Mouse (Mus musculus) kidney, embryonic 16.5 days (tissue): ENCODE measurements around the gene Dhfr. TPM values are rescaled to one million over a fixed set of nuclear protein-coding genes. Genes with fewer than 3 reads are reported as not detected.
"Not testable (repeated sequence)": the region's sequence is repeated elsewhere in the genome, so short reads cannot be mapped to it uniquely, and the experiment has no call there.

Experiments used
- ATAC-seq: fragments of 200-750 bp; cut with Nextera tagmentation; 2 replicates; pipeline ENCODE4 v1.8.0; 2017; ENCODE audit warnings: moderate TSS enrichment; ENCODE audit not compliant: low FRiP score, low TSS enrichment
- H3K27ac ChIP-seq: fragments of 300-500 bp; sonication (generic); 2 replicates; pipeline ENCODE4 v1.5.1; 2014; ENCODE audit warnings: low read length
- H3K27me3 ChIP-seq: fragments of 300-500 bp; sonication (generic); 2 replicates; pipeline ENCODE4 v1.6.1; 2014; ENCODE audit warnings: low read length, control low read depth, mixed read lengths; ENCODE audit not compliant: insufficient read depth
- H3K36me3 ChIP-seq: fragments of 300-500 bp; sonication (generic); 2 replicates; pipeline ENCODE4 v1.6.1; 2014; ENCODE audit warnings: low read length, control low read depth, mixed read lengths; ENCODE audit not compliant: insufficient read depth
- H3K4me1 ChIP-seq: fragments of 300-500 bp; sonication (generic); 2 replicates; pipeline ENCODE4 v1.6.1; 2014; ENCODE audit warnings: low read length, control low read depth, mixed read lengths; ENCODE audit not compliant: insufficient read depth
- H3K4me2 ChIP-seq: fragments of 300-500 bp; sonication (generic); replicated peaks from 2 replicates; pipeline ENCODE4 v1.6.1; 2014; ENCODE audit warnings: low read depth, low read length
- H3K4me3 ChIP-seq: fragments of 300-500 bp; sonication (generic); 2 replicates; pipeline ENCODE4 v1.5.1; 2014; ENCODE audit warnings: mild to moderate bottlenecking, low read length
- H3K9ac ChIP-seq: fragments of 300-500 bp; sonication (generic); replicated peaks from 2 replicates; pipeline ENCODE4 v1.6.1; 2014; ENCODE audit warnings: low read length
- H3K9me3 ChIP-seq: fragments of 300-500 bp; sonication (generic); 2 replicates; pipeline ENCODE4 v1.6.1; 2016; ENCODE audit warnings: low read length, control low read depth
- WGBS: fragments of 180-500 bp; shearing (Covaris S2); extraction: QIAGEN DNeasy Blood & Tissue Kit; methylation state at CpG from one replicate; pipeline ENCODE4 v1.1.7; 2014; 5-methylcytosine and 5-hydroxymethylcytosine counted together
- polyA plus RNA-seq: library from polyadenylated mRNA; unstranded; fragments of >200 nt; fragmentation: Nextera tagmentation; extraction: Ambion mirVana; gene quantifications from 2 replicates; pipeline ENCODE4 v1.2.1, GENCODE M21; 2015

Gene Dhfr
- polyA plus RNA-seq, 1 experiment from 2014 or later, result 21.0 TPM

DNA sequence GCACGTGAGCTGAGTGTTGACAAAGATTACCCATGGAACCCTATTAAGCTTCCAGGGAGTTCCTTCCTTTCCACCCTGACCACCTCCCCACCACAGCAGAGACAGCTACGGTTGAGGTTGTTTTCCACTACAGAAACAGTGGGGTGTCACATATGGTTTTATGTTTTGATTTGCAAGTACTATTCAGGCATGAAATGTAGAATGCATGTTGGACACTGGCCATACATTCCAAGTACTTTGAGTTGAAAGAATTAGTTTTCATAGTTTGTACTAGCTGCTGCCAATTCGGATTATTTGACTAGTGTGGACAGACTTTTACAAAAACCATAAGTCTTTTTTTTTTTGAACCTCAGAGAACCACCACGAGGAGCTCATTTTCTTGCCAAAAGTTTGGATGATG lies 10.8 kb downstream of the Dhfr start:
- ATAC-seq, result no peak
- H3K36me3 ChIP-seq, result peaks cover 40% of the 10 kb centered on the region
- no peak overlapping the region for H3K4me2 ChIP-seq
- WGBS, result 85% methylated on average over 4 of the region's 4 CpGs
- H3K9ac ChIP-seq, result no peak overlapping the region
- 0 out of 2 replicates have a peak, but pooled peaks cover 3% of the 10 kb centered on the region for H3K4me1 ChIP-seq
- H3K4me3 ChIP-seq, result no peak overlapping the region
- H3K9me3 ChIP-seq, result 0 out of 2 replicates have a peak, but pooled peaks cover 3% of the 10 kb centered on the region
- H3K27me3 ChIP-seq, result no peaks in the 10 kb centered on the region
- H3K27ac ChIP-seq, result no peak overlapping the region

GRCm38 (mm10) chr13:92370811-92371210 lies 16.3 kb downstream of the Dhfr start:
- ATAC-seq, result no peak
- Histone ChIP-seq H3K9me3 (0 out of 2 replicates have a peak, but pooled peaks cover 3% of the 10 kb centered on the region), H3K27ac (no peak overlapping the region), H3K4me3 (no peak overlapping the region), H3K4me1 (no peaks in the 10 kb centered on the region), H3K27me3 (no peaks in the 10 kb centered on the region), H3K9ac (no peak overlapping the region), H3K36me3 (peaks cover 30% of the 10 kb centered on the region), H3K4me2 (no peak overlapping the region)
- 95% methylated on average over 3 of the region's 3 CpGs for WGBS

DNA sequence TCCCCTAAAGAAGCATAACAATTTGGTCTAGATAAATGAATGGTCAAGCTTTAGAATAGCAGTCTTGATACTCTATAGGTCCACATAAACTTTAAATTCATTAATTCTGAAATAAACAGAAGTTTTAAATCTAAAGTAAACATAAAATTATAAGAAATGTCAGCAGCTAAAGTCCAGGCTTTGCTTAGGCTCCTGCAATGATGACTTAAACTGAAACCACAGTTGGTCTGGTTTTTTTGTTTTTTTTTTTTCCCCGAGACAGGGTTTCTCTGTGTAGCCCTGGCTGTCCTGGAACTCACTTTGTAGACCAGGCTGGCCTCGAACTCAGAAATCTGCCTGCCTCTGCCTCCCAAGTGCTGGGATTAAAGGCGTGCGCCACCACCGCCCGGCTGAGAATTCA lies 16.9 kb downstream of the Dhfr start:
- not testable (repeated sequence) for H3K4me3 ChIP-seq, H3K9me3 ChIP-seq, H3K9ac ChIP-seq, H3K4me2 ChIP-seq, ATAC-seq, H3K27ac ChIP-seq, H3K27me3 ChIP-seq, H3K4me1 ChIP-seq
- 100% methylated on average over 5 of the region's 6 CpGs for WGBS
- H3K36me3 ChIP-seq, result peaks cover 30% of the 10 kb centered on the region

DNA sequence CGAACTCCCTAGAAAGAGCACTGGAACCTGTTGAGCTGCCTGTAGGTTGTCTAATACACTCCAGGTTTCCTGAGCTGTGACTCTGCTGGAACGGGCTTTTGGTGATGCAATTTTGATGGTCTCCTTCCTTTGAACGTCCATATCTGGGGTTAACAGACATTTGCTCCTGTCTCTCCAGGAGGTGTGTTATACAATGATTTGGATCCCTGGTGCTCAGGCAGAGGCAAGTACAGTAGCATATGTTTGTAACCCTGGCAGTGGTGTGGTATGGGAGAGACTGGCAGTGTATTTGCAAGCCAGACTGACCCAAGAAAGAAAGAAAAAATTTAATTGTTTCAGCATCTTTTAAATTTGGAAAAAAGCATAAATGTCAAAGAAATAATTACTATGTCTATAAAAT lies 32.8 kb downstream of the Dhfr start:
- Histone ChIP-seq H3K36me3 (peaks cover 8% of the 10 kb centered on the region; the same call in 1 of the 2 replicates), H3K9ac (no peak overlapping the region), H3K4me2 (no peak overlapping the region), H3K4me3 (no peak overlapping the region), H3K9me3 (no peaks in the 10 kb centered on the region), H3K27ac (no peak overlapping the region), H3K27me3 (no peaks in the 10 kb centered on the region), H3K4me1 (no peaks in the 10 kb centered on the region)
- WGBS, result 89% methylated on average over 3 of the region's 3 CpGs
- no peak for ATAC-seq

GRCm38 (mm10) chr13:92393047-92393661 lies 38.6 kb downstream of the Dhfr start:
- Histone ChIP-seq H3K9me3 (no peaks in the 10 kb centered on the region), H3K4me1 (no peaks in the 10 kb centered on the region), H3K36me3 (no peaks in the 10 kb centered on the region), H3K4me3 (no peak overlapping the region), H3K9ac (no peak overlapping the region), H3K27ac (no peak overlapping the region), H3K4me2 (no peak overlapping the region), H3K27me3 (no peaks in the 10 kb centered on the region)
- 74% methylated on average over 12 of the region's 12 CpGs for WGBS
- ATAC-seq, result no peak

DNA sequence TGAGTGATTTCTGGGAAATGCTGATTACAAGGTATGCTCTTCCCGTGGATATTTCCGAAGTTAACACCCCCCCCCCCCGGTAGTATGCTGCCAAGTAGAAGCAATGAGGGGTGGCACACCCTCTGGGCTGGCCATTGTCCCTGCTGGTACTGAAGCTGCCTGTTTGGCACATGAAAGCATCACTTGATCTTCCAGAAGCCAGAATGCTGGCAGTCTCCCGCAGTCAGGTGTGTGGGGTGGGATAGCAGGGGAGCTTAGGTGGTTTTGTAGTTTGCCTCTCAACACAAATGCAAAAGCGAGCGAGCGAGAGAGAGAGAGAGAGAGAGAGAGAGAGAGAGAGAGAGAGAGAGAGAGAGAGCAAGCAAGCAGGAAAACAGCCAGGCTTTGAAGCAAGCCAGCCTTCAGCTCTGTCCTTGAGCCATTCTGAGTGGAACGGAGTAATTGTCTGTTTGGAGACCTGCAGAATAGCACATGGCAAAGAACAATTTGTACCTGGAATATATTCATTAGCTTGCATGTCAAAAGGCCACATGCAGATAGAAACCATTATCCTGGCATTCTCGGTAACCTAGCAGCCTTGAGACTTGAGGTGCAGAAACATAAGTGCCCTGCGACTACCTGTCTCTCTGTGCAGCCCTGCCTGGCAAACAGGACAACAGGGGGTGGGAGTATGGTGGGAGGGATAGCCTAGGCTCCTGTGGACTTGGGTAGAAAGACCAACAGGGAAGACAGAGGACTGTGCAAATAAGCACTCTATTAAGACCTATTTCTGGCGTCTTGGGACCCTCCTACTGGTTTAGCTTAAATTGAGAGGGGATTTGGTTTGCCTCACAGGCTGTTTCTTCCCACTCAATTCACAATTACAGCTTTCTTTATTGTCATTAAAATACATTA lies 44.2 kb downstream of the Dhfr start:
- no peak overlapping the region for H3K4me3 ChIP-seq
- no peak overlapping the region for H3K9ac ChIP-seq
- H3K27me3 ChIP-seq, result no peaks in the 10 kb centered on the region
- no peak overlapping the region for H3K4me2 ChIP-seq
- ATAC-seq, result no peak
- H3K36me3 ChIP-seq, result no peaks in the 10 kb centered on the region
- H3K4me1 ChIP-seq, result no peaks in the 10 kb centered on the region
- no peaks in the 10 kb centered on the region for H3K9me3 ChIP-seq
- no peak overlapping the region for H3K27ac ChIP-seq
- 71% methylated on average over 11 of the region's 11 CpGs for WGBS

GRCm38 (mm10) chr13:92402063-92402462 lies 47.5 kb downstream of the Dhfr start:
- Histone ChIP-seq H3K9ac (no peak overlapping the region), H3K4me3 (no peak overlapping the region), H3K4me1 (no peaks in the 10 kb centered on the region), H3K4me2 (no peak overlapping the region), H3K36me3 (no peaks in the 10 kb centered on the region), H3K9me3 (no peaks in the 10 kb centered on the region), H3K27ac (no peak overlapping the region), H3K27me3 (no peaks in the 10 kb centered on the region)
- 34% methylated on average over 2 of the region's 2 CpGs for WGBS
- ATAC-seq, result no peak; the same call in 1 of the 2 replicates

- Histone ChIP-seq H3K9me3 (no peaks in the 10 kb centered on the region), H3K4me3 (no peak overlapping the region), H3K36me3 (no peaks in the 10 kb centered on the region), H3K4me1 (no peaks in the 10 kb centered on the region), H3K27me3 (no peaks in the 10 kb centered on the region), H3K27ac (no peak overlapping the region), H3K9ac (no peak overlapping the region), H3K4me2 (no peak overlapping the region)
- 48% methylated on average over 3 of the region's 3 CpGs for WGBS
- ATAC-seq, result no peak
These were observed 49.0 kb downstream of the Dhfr start for GRCm38 (mm10) chr13:92403496-92403895.

DNA sequence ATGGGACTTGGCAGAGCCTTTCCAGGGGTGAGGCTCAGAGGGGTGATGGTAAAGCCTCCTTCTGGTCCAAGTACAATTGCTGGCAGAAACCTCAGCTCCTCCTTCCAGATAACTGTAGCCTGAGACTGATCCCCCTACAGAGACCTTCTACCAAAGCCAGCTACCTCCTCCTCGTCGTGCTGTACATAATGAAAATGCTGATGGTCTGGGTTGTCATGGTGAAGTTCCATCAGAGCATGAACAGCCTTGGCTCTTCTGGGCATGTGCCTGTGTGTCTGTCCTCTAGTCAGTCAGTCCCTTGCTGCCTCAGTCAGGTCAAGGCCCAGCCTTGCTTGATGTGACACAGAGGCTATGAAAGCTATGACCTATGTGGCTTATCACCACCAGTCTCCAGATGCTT lies 56.0 kb downstream of the Dhfr start:
- H3K4me1 ChIP-seq, result no peaks in the 10 kb centered on the region
- H3K36me3 ChIP-seq, result no peaks in the 10 kb centered on the region
- no peak overlapping the region for H3K4me2 ChIP-seq
- H3K27ac ChIP-seq, result no peak overlapping the region
- H3K27me3 ChIP-seq, result no peaks in the 10 kb centered on the region
- no peak overlapping the region for H3K9ac ChIP-seq
- WGBS, result 77% methylated on average over 2 of the region's 2 CpGs
- H3K4me3 ChIP-seq, result no peak overlapping the region
- no peak for ATAC-seq
- H3K9me3 ChIP-seq, result no peaks in the 10 kb centered on the region

DNA sequence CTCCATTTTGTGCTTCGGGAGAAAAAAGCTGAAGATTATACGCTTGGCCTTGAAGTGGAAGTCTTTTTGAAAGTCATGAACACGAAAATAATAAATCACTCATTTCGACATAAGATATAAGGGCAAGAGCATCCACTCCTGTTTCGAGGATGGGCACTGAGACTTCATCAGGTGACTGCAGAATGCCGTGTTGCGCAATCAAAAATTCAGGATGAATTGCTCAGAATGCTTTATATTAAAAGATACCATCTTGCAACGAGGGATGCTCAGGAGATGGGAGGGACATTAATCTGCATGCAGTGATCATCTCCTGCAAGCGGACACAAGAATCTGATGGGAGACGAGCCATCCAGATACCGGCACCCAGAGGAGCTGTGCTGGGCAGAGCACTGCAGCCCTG lies 65.1 kb downstream of the Dhfr start:
- H3K4me1 ChIP-seq, result no peaks in the 10 kb centered on the region

More for the DNA sequence above, 65.1 kb downstream of the Dhfr start:
- Histone ChIP-seq H3K27ac (no peak overlapping the region), H3K27me3 (peaks cover 14% of the 10 kb centered on the region), H3K4me2 (no peak overlapping the region), H3K9me3 (no peaks in the 10 kb centered on the region), H3K4me3 (no peak overlapping the region), H3K36me3 (no peaks in the 10 kb centered on the region), H3K9ac (no peak overlapping the region)
- ATAC-seq, result no peak
- WGBS, result 91% methylated on average over 11 of the region's 11 CpGs
